Mouse (Mus musculus) embryo, embryonic 10.5 days (tissue): ENCODE data around the gene Prp2.
"Not testable (repeated sequence)": the region's sequence is repeated elsewhere in the genome, so short reads cannot be mapped to it uniquely, and the experiment has no call there.

Experiments
- DNase-seq: peaks from one replicate; pipeline ENCODE4 v3.0.0-alpha.2; 2015; ENCODE audit warnings: low spot score

Prp2 gene

GRCm38 (mm10) chr6:132595613-132596012, at the start of gene Prp2:
Prp2 (plus strand) TSS chr6:132595913.
- DNase-seq, result not testable (repeated sequence)

- not testable (repeated sequence) for DNase-seq
These were observed 26.2 kb upstream of the Prp2 start, which contains the start of gene Prh1 for GRCm38 (mm10) chr6:132569509-132569908. Prh1 (plus strand) TSS chr6:132569809.

- DNase-seq, result peak; percentile 46
These were observed 53.7 kb downstream of the Prp2 start for GRCm38 (mm10) chr6:132649399-132649798.
